Mouse (Mus musculus): ENCODE data around the gene Zfyve27. TPM values are rescaled to one million over a fixed set of nuclear protein-coding genes. Genes with fewer than 3 reads are reported as not detected.
A peak's percentile ranks its signal among the peaks of the same experiment; 100 is the strongest.

Zfyve27 gene
- polyA plus RNA-seq, 1 experiment from 2014 or later: 11.6 TPM

- no peak overlapping the region for H3K4me3 ChIP-seq
- 63% methylated on average over 7 of the region's 7 CpGs for WGBS (ENCODE audit: insufficient replicate concordance)
- H3K27me3 ChIP-seq (replicated peaks): peaks cover 38% of the 10 kb centered on the region
- no peak overlapping the region for H3K9ac ChIP-seq
- no peak overlapping the region for H3K4me2 ChIP-seq
- peaks cover 20% of the 10 kb centered on the region for H3K4me1 ChIP-seq
- H3K9me3 ChIP-seq (replicated peaks): no peaks in the 10 kb centered on the region
- H3K36me3 ChIP-seq: no peaks in the 10 kb centered on the region
- ATAC-seq: no peak
- no peak overlapping the region for H3K27ac ChIP-seq
Observed at GRCm38 (mm10) chr19:42164188-42164587, 437 bp downstream of the Zfyve27 start.

GRCm38 (mm10) chr19:42166130-42166529, 2.4 kb downstream of the Zfyve27 start:
- H3K9ac ChIP-seq: peak overlapping the region; percentile 12; the same call in 1 of the 2 replicates
- H3K4me3 ChIP-seq: peak overlapping the region; percentile 34
- ATAC-seq: no peak
- peaks cover 40% of the 10 kb centered on the region for H3K27me3 ChIP-seq (replicated peaks)
- H3K27ac ChIP-seq: no peak overlapping the region
- WGBS (ENCODE audit: insufficient replicate concordance): 4% methylated on average over 12 of the region's 12 CpGs
- no peaks in the 10 kb centered on the region for H3K36me3 ChIP-seq
- H3K4me2 ChIP-seq: peak overlapping the region; percentile 58
- H3K9me3 ChIP-seq (replicated peaks): no peaks in the 10 kb centered on the region
- H3K4me1 ChIP-seq: peaks cover 30% of the 10 kb centered on the region

GRCm38 (mm10) chr19:42166766-42167165, 3.0 kb downstream of the Zfyve27 start:
- Histone ChIP-seq H3K27ac (no peak overlapping the region), H3K36me3 (no peaks in the 10 kb centered on the region), H3K9me3 (replicated peaks) (no peaks in the 10 kb centered on the region), H3K27me3 (replicated peaks) (peaks cover 40% of the 10 kb centered on the region), H3K4me2 (no peak overlapping the region), H3K9ac (no peak overlapping the region), H3K4me3 (no peak overlapping the region), H3K4me1 (peaks cover 36% of the 10 kb centered on the region)
- 41% methylated on average over 3 of the region's 3 CpGs for WGBS (ENCODE audit: insufficient replicate concordance)
- ATAC-seq: no peak

- 66% methylated on average over 9 of the region's 9 CpGs for WGBS (ENCODE audit: insufficient replicate concordance)
- Histone ChIP-seq H3K36me3 (no peaks in the 10 kb centered on the region), H3K4me1 (peaks cover 40% of the 10 kb centered on the region), H3K4me2 (no peak overlapping the region), H3K27me3 (replicated peaks) (peaks cover 40% of the 10 kb centered on the region), H3K27ac (no peak overlapping the region), H3K4me3 (no peak overlapping the region), H3K9ac (no peak overlapping the region), H3K9me3 (replicated peaks) (no peaks in the 10 kb centered on the region)
- no peak for ATAC-seq
Observed at GRCm38 (mm10) chr19:42167489-42167888, 3.7 kb downstream of the Zfyve27 start.

- peaks cover 45% of the 10 kb centered on the region for H3K4me1 ChIP-seq
- peak overlapping the region; percentile 91; the same call in 1 of the 2 replicates for H3K9ac ChIP-seq
- no peaks in the 10 kb centered on the region for H3K9me3 ChIP-seq (replicated peaks)
- H3K27me3 ChIP-seq (replicated peaks): peaks cover 35% of the 10 kb centered on the region
- peak overlapping the region; percentile 49 for H3K27ac ChIP-seq
- 49% methylated on average over 10 of the region's 10 CpGs for WGBS (ENCODE audit: insufficient replicate concordance)
- H3K36me3 ChIP-seq: 0 out of 2 replicates have a peak, but pooled peaks cover 3% of the 10 kb centered on the region
- ATAC-seq: peak; percentile 38
- H3K4me2 ChIP-seq: peak overlapping the region; percentile 90
- peak overlapping the region; percentile 92 for H3K4me3 ChIP-seq
Observed at GRCm38 (mm10) chr19:42169322-42169975, 5.7 kb downstream of the Zfyve27 start.

- Histone ChIP-seq H3K4me1 (peaks cover 45% of the 10 kb centered on the region), H3K27ac (peak overlapping the region; percentile 77), H3K9me3 (replicated peaks) (no peaks in the 10 kb centered on the region), H3K4me2 (peak overlapping the region; percentile 90), H3K36me3 (0 out of 2 replicates have a peak, but pooled peaks cover 3% of the 10 kb centered on the region), H3K9ac (peak overlapping the region; percentile 91), H3K4me3 (peak overlapping the region; percentile 92), H3K27me3 (replicated peaks) (peaks cover 34% of the 10 kb centered on the region)
- WGBS (ENCODE audit: insufficient replicate concordance): 1% methylated on average over 55 of the region's 56 CpGs
- peak; percentile 91 for ATAC-seq
Observed at GRCm38 (mm10) chr19:42170025-42170969, 6.5 kb downstream of the Zfyve27 start.

- H3K9me3 ChIP-seq (replicated peaks): no peaks in the 10 kb centered on the region
- 0 out of 2 replicates have a peak overlapping the region, but pooled peaks have one; percentile 1 for H3K4me3 ChIP-seq
- H3K27ac ChIP-seq: peak overlapping the region; percentile 69
- peak overlapping the region; percentile 41 for H3K4me2 ChIP-seq
- 26% methylated on average over 7 of the region's 7 CpGs for WGBS (ENCODE audit: insufficient replicate concordance)
- no peaks in the 10 kb centered on the region for H3K27me3 ChIP-seq (replicated peaks)
- no peak overlapping the region; the same call in 1 of the 2 replicates for H3K9ac ChIP-seq
- peaks cover 34% of the 10 kb centered on the region for H3K4me1 ChIP-seq
- peak; percentile 79 for ATAC-seq
- H3K36me3 ChIP-seq: peaks cover 47% of the 10 kb centered on the region
Observed at GRCm38 (mm10) chr19:42176841-42177240, 13.1 kb downstream of the Zfyve27 start.

- Histone ChIP-seq H3K27ac (peak overlapping the region; percentile 69), H3K4me3 (0 out of 2 replicates have a peak overlapping the region, but pooled peaks have one; percentile 1), H3K4me1 (peaks cover 30% of the 10 kb centered on the region), H3K27me3 (replicated peaks) (no peaks in the 10 kb centered on the region), H3K4me2 (peak overlapping the region; percentile 41), H3K36me3 (peaks cover 52% of the 10 kb centered on the region), H3K9ac (no peak overlapping the region; the same call in 1 of the 2 replicates), H3K9me3 (replicated peaks) (no peaks in the 10 kb centered on the region)
- ATAC-seq: peak; percentile 40; the same call in 1 of the 2 replicates
- 32% methylated on average over 2 of the region's 2 CpGs for WGBS (ENCODE audit: insufficient replicate concordance)
Observed at GRCm38 (mm10) chr19:42177461-42177860, 13.7 kb downstream of the Zfyve27 start.

GRCm38 (mm10) chr19:42179356-42179755, 15.6 kb downstream of the Zfyve27 start:
- Histone ChIP-seq H3K4me2 (no peak overlapping the region), H3K27ac (no peak overlapping the region), H3K4me1 (peaks cover 25% of the 10 kb centered on the region), H3K36me3 (peaks cover 68% of the 10 kb centered on the region), H3K9me3 (replicated peaks) (no peaks in the 10 kb centered on the region), H3K9ac (no peak overlapping the region), H3K27me3 (replicated peaks) (no peaks in the 10 kb centered on the region), H3K4me3 (no peak overlapping the region)
- WGBS (ENCODE audit: insufficient replicate concordance): 90% methylated on average over 14 of the region's 14 CpGs
- ATAC-seq: no peak

- no peak for ATAC-seq
- Histone ChIP-seq H3K4me2 (no peak overlapping the region), H3K4me1 (peaks cover 5% of the 10 kb centered on the region), H3K27me3 (replicated peaks) (no peaks in the 10 kb centered on the region), H3K9me3 (replicated peaks) (no peaks in the 10 kb centered on the region), H3K9ac (no peak overlapping the region), H3K4me3 (no peak overlapping the region), H3K27ac (no peak overlapping the region), H3K36me3 (peaks cover 89% of the 10 kb centered on the region)
- 61% methylated on average over 6 of the region's 6 CpGs for WGBS (ENCODE audit: insufficient replicate concordance)
Observed at GRCm38 (mm10) chr19:42182673-42183072, 18.9 kb downstream of the Zfyve27 start.

- no peaks in the 10 kb centered on the region for H3K4me1 ChIP-seq
- 72% methylated on average over 4 of the region's 4 CpGs for WGBS (ENCODE audit: insufficient replicate concordance)
- no peak overlapping the region for H3K4me2 ChIP-seq
- H3K27me3 ChIP-seq (replicated peaks): no peaks in the 10 kb centered on the region
- H3K4me3 ChIP-seq: no peak overlapping the region
- H3K36me3 ChIP-seq: peaks cover 68% of the 10 kb centered on the region
- ATAC-seq: no peak
- no peak overlapping the region for H3K27ac ChIP-seq
- H3K9me3 ChIP-seq (replicated peaks): no peaks in the 10 kb centered on the region
- H3K9ac ChIP-seq: no peak overlapping the region
Observed at GRCm38 (mm10) chr19:42189735-42190134, 26.0 kb downstream of the Zfyve27 start.

GRCm38 (mm10) chr19:42190494-42190893, 26.7 kb downstream of the Zfyve27 start:
- no peak overlapping the region for H3K27ac ChIP-seq
- H3K9me3 ChIP-seq (replicated peaks): no peaks in the 10 kb centered on the region
- no peak overlapping the region for H3K4me3 ChIP-seq
- no peak overlapping the region for H3K9ac ChIP-seq
- H3K27me3 ChIP-seq (replicated peaks): no peaks in the 10 kb centered on the region
- no peak for ATAC-seq
- no peak overlapping the region for H3K4me2 ChIP-seq
- 22% methylated on average over 5 of the region's 5 CpGs for WGBS (ENCODE audit: insufficient replicate concordance)
- peaks cover 61% of the 10 kb centered on the region for H3K36me3 ChIP-seq
- no peaks in the 10 kb centered on the region for H3K4me1 ChIP-seq
